Mouse (Mus musculus) lung, adult 2 months (tissue): ENCODE measurements around the gene Scarf1.

ENCODE experiments used
- CTCF ChIP-seq: fragments of 200-500 bp; IDR thresholded peaks from 2 replicates; pipeline ENCODE4 v1.5.1; 2011; ENCODE audit warnings: mild to moderate bottlenecking, low read length, control low read depth; ENCODE audit not compliant: insufficient read depth
- POLR2A ChIP-seq: fragments of 200-500 bp; IDR thresholded peaks from 2 replicates; pipeline ENCODE4 v1.6.1; 2011; ENCODE audit warnings: low read depth, mild to moderate bottlenecking, control low read depth, low read length, borderline replicate concordance; ENCODE audit errors: extremely low read depth

DNA sequence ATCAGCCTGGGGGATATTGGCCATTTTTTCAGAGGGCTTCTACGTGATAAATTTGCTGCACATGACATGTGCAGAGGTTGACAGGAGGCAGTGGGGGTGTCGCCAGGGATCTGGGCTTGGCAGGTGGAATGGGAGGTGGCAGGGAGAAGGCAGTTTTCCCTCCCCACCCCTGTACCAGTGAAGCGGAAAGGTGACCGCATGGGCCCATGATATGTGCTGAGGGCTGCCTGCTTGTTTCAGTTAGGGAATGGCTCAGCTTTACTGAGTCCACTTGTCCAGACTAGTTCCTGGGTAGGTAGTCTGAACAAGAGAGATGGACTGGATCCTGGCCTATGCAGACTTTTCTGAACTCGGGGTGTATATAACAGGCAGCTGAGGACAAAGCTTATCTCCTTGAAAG is 38.0 kb downstream of the Scarf1 start:
- TF ChIP-seq POLR2A: no peak
- no peak for TF ChIP-seq CTCF
